Mouse (Mus musculus) C2C12 (cell line): ENCODE data around the gene Gm10912.

ENCODE experiments used
- CEBPB ChIP-seq: IDR thresholded peaks from one replicate; pipeline ENCODE4 v1.6.1; 2011; ENCODE audit warnings: low read depth, mild to moderate bottlenecking, control low read depth, moderate library complexity
- CTCF ChIP-seq: IDR thresholded peaks from one replicate; pipeline ENCODE4 v1.5.1; 2011; ENCODE audit not compliant: control insufficient read depth, insufficient read depth, insufficient read length
- MAX ChIP-seq: IDR thresholded peaks from one replicate; pipeline ENCODE4 v1.6.1; 2011; ENCODE audit warnings: mild to moderate bottlenecking, control low read depth
- MYOD1 ChIP-seq: IDR thresholded peaks from one replicate; pipeline ENCODE4 v1.6.1; 2011; ENCODE audit warnings: low read depth; ENCODE audit not compliant: control insufficient read depth, insufficient read length
- MYOG ChIP-seq: IDR thresholded peaks from one replicate; pipeline ENCODE4 v1.6.1; 2011; ENCODE audit not compliant: control insufficient read depth, insufficient read length; ENCODE audit errors: extremely low read depth
- USF1 ChIP-seq: IDR thresholded peaks from one replicate; pipeline ENCODE4 v1.6.1; 2011; ENCODE audit warnings: low read depth, mild to moderate bottlenecking, control low read depth, moderate library complexity

GRCm38 (mm10) chr2:104099946-104100345 lies 34.3 kb downstream of the Gm10912 start:
- no peak for TF ChIP-seq CTCF
- no peak for TF ChIP-seq USF1
- no peak for TF ChIP-seq MYOD1
- TF ChIP-seq MYOG: no peak
- TF ChIP-seq MAX: no peak
- TF ChIP-seq CEBPB: no peak
